Mouse (Mus musculus) spleen, adult 2 months (tissue): Measurements from ENCODE around the gene Ctrc.

Experiments used
- CTCF ChIP-seq: fragments of 200-500 bp; IDR thresholded peaks from 2 replicates; pipeline ENCODE4 v1.5.1; 2011; ENCODE audit warnings: mild to moderate bottlenecking, inconsistent platforms; ENCODE audit not compliant: insufficient read depth, insufficient read length, insufficient replicate concordance; ENCODE audit errors: extremely low read depth
- POLR2A ChIP-seq: fragments of 200-500 bp; IDR thresholded peaks from 2 replicates; pipeline ENCODE4 v1.6.1; 2011; ENCODE audit warnings: low read depth, low read length, inconsistent platforms

GRCm38 (mm10) chr4:141881950-141882349 lies 35.8 kb upstream of the Ctrc start:
- TF ChIP-seq CTCF (no peak), POLR2A (no peak)
